Mouse (Mus musculus) heart, embryonic 10.5 days (tissue): ENCODE results near the gene Kptn. TPM values are rescaled to one million over a fixed set of nuclear protein-coding genes. Genes with fewer than 3 reads are reported as not detected.

Source experiments
- polyA plus RNA-seq: library from polyadenylated mRNA; unstranded; fragments of >200 nt; fragmentation: Nextera tagmentation; extraction: Ambion mirVana; gene quantifications from 2 replicates; pipeline ENCODE4 v1.2.1, GENCODE M21; 2016

Gene Kptn
- polyA plus RNA-seq, 1 experiment from 2014 or later: 31.6 TPM

Other genes starting within 250 kb of the Kptn start
- not detected in 2 replicates for gene Crx, start 239.9 kb upstream of the Kptn start, polyA plus RNA-seq
- gene Crxos, start 237.3 kb upstream of the Kptn start, polyA plus RNA-seq: not detected in 2 replicates
- 750 and 752 TPM in 2 replicates for gene Selenow, start 197.5 kb upstream of the Kptn start, polyA plus RNA-seq
- 136 and 152 TPM in 2 replicates for gene Nop53, start 173.8 kb upstream of the Kptn start, polyA plus RNA-seq
- gene Ehd2, start 152.3 kb upstream of the Kptn start, polyA plus RNA-seq: 22.1 and 26.2 TPM in 2 replicates
- 5.8 and 7.4 TPM in 2 replicates for gene Bicra, start 72.0 kb upstream of the Kptn start, polyA plus RNA-seq
- gene Zfp541, start 58.1 kb upstream of the Kptn start, polyA plus RNA-seq: not detected in 2 replicates
- gene Napa, start 21.4 kb upstream of the Kptn start, polyA plus RNA-seq: 182 and 196 TPM in 2 replicates
- 0.24 and 0.28 TPM in 2 replicates for gene Slc8a2, start 9.9 kb downstream of the Kptn start, polyA plus RNA-seq
- 22.5 and 41.8 TPM in 2 replicates for gene Meis3, start 55.2 kb downstream of the Kptn start, polyA plus RNA-seq
- gene Dhx34, start 102.1 kb downstream of the Kptn start, polyA plus RNA-seq: 12.9 and 14.8 TPM in 2 replicates
- 0.54 and 0.57 TPM in 2 replicates for gene C5ar2, start 124.3 kb downstream of the Kptn start, polyA plus RNA-seq
- 0.31 and 1.0 TPM in 2 replicates for gene C5ar1, start 139.6 kb downstream of the Kptn start, polyA plus RNA-seq
- gene Inafm1, start 153.7 kb downstream of the Kptn start, polyA plus RNA-seq: 6.2 and 10.0 TPM in 2 replicates
- gene Ccdc9, start 166.9 kb downstream of the Kptn start, polyA plus RNA-seq: 19.6 and 31.0 TPM in 2 replicates
- 8.3 and 9.5 TPM in 2 replicates for gene Bbc3, start 188.5 kb downstream of the Kptn start, polyA plus RNA-seq